Mouse (Mus musculus) lung, postnatal 0 days (tissue): ENCODE measurements around the gene Gm49369. TPM values are rescaled to one million over a fixed set of nuclear protein-coding genes. Genes with fewer than 3 reads are reported as not detected.
A peak's percentile ranks its signal among the peaks of the same experiment; 100 is the strongest.

Source experiments
- ATAC-seq: fragments of 200-750 bp; cut with Nextera tagmentation; 2 replicates; pipeline ENCODE4 v1.8.0; 2017; ENCODE audit warnings: moderate library complexity
- DNase-seq: peaks from one replicate; pipeline ENCODE4 v3.0.0-alpha.2; 2016; ENCODE audit warnings: low spot score
- H3K27ac ChIP-seq: fragments of 300-500 bp; sonication (generic); 2 replicates; pipeline ENCODE4 v1.5.1; 2014; ENCODE audit warnings: antibody characterized with exemption, mild to moderate bottlenecking, low read length, mixed read lengths
- H3K27me3 ChIP-seq: fragments of 300-500 bp; sonication (generic); replicated peaks from 2 replicates; pipeline ENCODE4 v1.6.1; 2014; ENCODE audit warnings: low read length, mixed read lengths; ENCODE audit not compliant: insufficient read depth
- H3K36me3 ChIP-seq: fragments of 300-500 bp; sonication (generic); 2 replicates; pipeline ENCODE4 v1.6.1; 2014; ENCODE audit warnings: low read length, mixed read lengths; ENCODE audit not compliant: insufficient read depth
- H3K4me1 ChIP-seq: fragments of 300-500 bp; sonication (generic); 2 replicates; pipeline ENCODE4 v1.6.1; 2014; ENCODE audit warnings: antibody characterized with exemption, low read depth, low read length, mixed read lengths; ENCODE audit not compliant: insufficient read depth
- H3K4me2 ChIP-seq: fragments of 300-500 bp; sonication (generic); replicated peaks from 2 replicates; pipeline ENCODE4 v1.6.1; 2014; ENCODE audit warnings: low read depth, mild to moderate bottlenecking, low read length, moderate library complexity, mixed read lengths
- H3K4me3 ChIP-seq: fragments of 300-500 bp; sonication (generic); 2 replicates; pipeline ENCODE4 v1.5.1; 2014; ENCODE audit warnings: low read depth, low read length
- H3K9ac ChIP-seq: fragments of 300-500 bp; sonication (generic); replicated peaks from 2 replicates; pipeline ENCODE4 v1.6.1; 2014; ENCODE audit warnings: low read depth, mild to moderate bottlenecking
- H3K9me3 ChIP-seq: fragments of 300-500 bp; sonication (generic); 2 replicates; pipeline ENCODE4 v1.6.1; 2016; ENCODE audit warnings: low read length, mixed read lengths
- CTCF ChIP-seq: IDR thresholded peaks from 2 replicates; pipeline ENCODE4 v1.5.1; 2016; ENCODE audit warnings: antibody characterized with exemption, mild to moderate bottlenecking
- EP300 ChIP-seq: IDR thresholded peaks from 2 replicates; pipeline ENCODE4 v1.6.1; 2016; ENCODE audit warnings: antibody characterized with exemption, mild to moderate bottlenecking, control low read depth
- WGBS: fragments of 180-500 bp; shearing (Covaris S2); extraction: QIAGEN DNeasy Blood & Tissue Kit; methylation state at CpG from one replicate; pipeline ENCODE4 v1.1.7; 2014; 5-methylcytosine and 5-hydroxymethylcytosine counted together
- polyA plus RNA-seq: library from polyadenylated mRNA; unstranded; fragments of >200 nt; fragmentation: Nextera tagmentation; extraction: Ambion mirVana; gene quantifications from 2 replicates; pipeline ENCODE4 v1.2.1, GENCODE M21; 2015

Gene Gm49369
- polyA plus RNA-seq, 1 experiment from 2014 or later: 0.80 TPM

- H3K4me3 ChIP-seq: peak overlapping the region; percentile 38
- H3K4me1 ChIP-seq: 0 out of 2 replicates have a peak, but pooled peaks cover 3% of the 10 kb centered on the region
- no peak overlapping the region for H3K27ac ChIP-seq
- TF ChIP-seq CTCF: no peak
- no peak for TF ChIP-seq EP300
- DNase-seq: no peak
- H3K27me3 ChIP-seq: peaks cover 13% of the 10 kb centered on the region
- H3K9me3 ChIP-seq: no peaks in the 10 kb centered on the region
- 20% methylated on average over 11 of the region's 11 CpGs for WGBS
- no peak for ATAC-seq
- H3K9ac ChIP-seq: no peak overlapping the region
- peak overlapping the region; percentile 77 for H3K4me2 ChIP-seq
- H3K36me3 ChIP-seq: peaks cover 6% of the 10 kb centered on the region; the same call in 1 of the 2 replicates
Measured at GRCm38 (mm10) chr7:142371398-142371767, 11.1 kb downstream of the Gm49369 start.

DNA sequence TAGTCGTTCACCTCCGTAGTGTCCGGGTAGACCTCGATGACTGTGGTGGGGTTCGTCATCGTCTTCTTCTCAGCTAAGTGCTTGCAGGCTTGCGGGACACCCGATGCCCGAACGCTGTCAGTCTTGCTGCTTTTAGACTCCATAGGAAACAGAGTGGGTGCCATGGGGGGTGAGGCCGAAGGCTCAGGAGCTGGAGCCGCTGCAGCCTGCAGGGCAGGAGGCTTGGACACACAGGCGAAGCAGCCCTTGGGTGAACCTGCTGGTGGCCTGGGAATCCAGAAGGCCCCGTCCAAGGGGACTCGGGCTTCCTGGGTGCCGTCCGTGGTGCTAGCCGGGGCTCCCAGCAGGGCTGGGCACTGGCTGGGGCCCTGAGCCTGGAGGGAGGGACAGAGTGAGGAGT is 11.5 kb downstream of the Gm49369 start:
- H3K4me3 ChIP-seq: no peak overlapping the region
- no peak for DNase-seq
- no peak for TF ChIP-seq CTCF
- no peak for TF ChIP-seq EP300
- 0 out of 2 replicates have a peak, but pooled peaks cover 3% of the 10 kb centered on the region for H3K4me1 ChIP-seq
- no peaks in the 10 kb centered on the region for H3K9me3 ChIP-seq
- no peak overlapping the region for H3K27ac ChIP-seq
- 0 out of 2 replicates have a peak, but pooled peaks cover 2% of the 10 kb centered on the region for H3K36me3 ChIP-seq
- WGBS: 77% methylated on average over 18 of the region's 18 CpGs
- no peak overlapping the region for H3K9ac ChIP-seq
- H3K27me3 ChIP-seq: peaks cover 13% of the 10 kb centered on the region
- peak overlapping the region; percentile 77; the same call in 1 of the 2 replicates for H3K4me2 ChIP-seq
- no peak for ATAC-seq

- Histone ChIP-seq H3K36me3 (no peaks in the 10 kb centered on the region), H3K4me2 (no peak overlapping the region), H3K4me1 (0 out of 2 replicates have a peak, but pooled peaks cover 3% of the 10 kb centered on the region), H3K27ac (peak overlapping the region; percentile 15; the same call in 1 of the 2 replicates), H3K4me3 (no peak overlapping the region), H3K9me3 (no peaks in the 10 kb centered on the region), H3K9ac (no peak overlapping the region), H3K27me3 (peaks cover 13% of the 10 kb centered on the region)
- 45% methylated on average over 6 of the region's 6 CpGs for WGBS
- peak; percentile 75 for ATAC-seq
- peak; percentile 38 for DNase-seq
- peak; percentile 53 for TF ChIP-seq CTCF
- peak; percentile 74; the same call in 1 of the 2 replicates for TF ChIP-seq EP300
Measured at GRCm38 (mm10) chr7:142369820-142370219, 12.6 kb downstream of the Gm49369 start.

DNA sequence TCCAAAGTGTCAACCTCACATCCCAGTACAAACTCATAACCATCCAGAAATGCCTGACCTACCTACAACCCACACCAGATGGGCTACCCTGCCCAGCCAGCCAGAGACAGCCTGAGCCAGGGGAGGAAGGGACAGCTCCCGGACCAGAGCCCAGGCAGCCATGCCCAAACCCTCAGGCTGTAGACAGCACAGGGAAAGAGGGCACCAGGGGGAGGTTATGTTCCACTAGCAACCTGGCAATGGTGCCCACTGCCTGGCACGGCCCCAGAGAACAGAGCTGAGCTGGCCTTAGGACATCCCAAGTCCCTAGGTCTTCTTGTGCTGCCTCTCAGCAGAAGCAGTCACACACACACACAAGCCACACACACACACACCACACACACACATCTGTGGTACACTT is 13.6 kb downstream of the Gm49369 start:
- no peak overlapping the region for H3K4me2 ChIP-seq
- H3K9ac ChIP-seq: no peak overlapping the region
- no peaks in the 10 kb centered on the region for H3K9me3 ChIP-seq
- no peaks in the 10 kb centered on the region for H3K36me3 ChIP-seq
- 0 out of 2 replicates have a peak, but pooled peaks cover 3% of the 10 kb centered on the region for H3K4me1 ChIP-seq
- DNase-seq (no peak), ATAC-seq (no peak)
- WGBS: 71% methylated on average over 2 of the region's 2 CpGs
- TF ChIP-seq EP300 (no peak), CTCF (no peak)
- no peak overlapping the region for H3K4me3 ChIP-seq
- H3K27ac ChIP-seq: no peak overlapping the region
- H3K27me3 ChIP-seq: peaks cover 13% of the 10 kb centered on the region

- no peak overlapping the region for H3K27ac ChIP-seq
- H3K4me2 ChIP-seq: no peak overlapping the region
- no peaks in the 10 kb centered on the region for H3K9me3 ChIP-seq
- ATAC-seq: peak; percentile 56
- no peaks in the 10 kb centered on the region for H3K4me1 ChIP-seq
- DNase-seq: no peak
- no peak overlapping the region for H3K4me3 ChIP-seq
- TF ChIP-seq CTCF (no peak), EP300 (no peak)
- no peak overlapping the region for H3K9ac ChIP-seq
- H3K27me3 ChIP-seq: no peaks in the 10 kb centered on the region
- 63% methylated on average over 4 of the region's 4 CpGs for WGBS
- H3K36me3 ChIP-seq: no peaks in the 10 kb centered on the region
Measured at GRCm38 (mm10) chr7:142363107-142363506, 19.4 kb downstream of the Gm49369 start.

- H3K4me1 ChIP-seq: no peaks in the 10 kb centered on the region
- no peak for ATAC-seq
- TF ChIP-seq CTCF (peak; percentile 56), EP300 (no peak)
Measured at GRCm38 (mm10) chr7:142360743-142361142, 21.7 kb downstream of the Gm49369 start.

DNA sequence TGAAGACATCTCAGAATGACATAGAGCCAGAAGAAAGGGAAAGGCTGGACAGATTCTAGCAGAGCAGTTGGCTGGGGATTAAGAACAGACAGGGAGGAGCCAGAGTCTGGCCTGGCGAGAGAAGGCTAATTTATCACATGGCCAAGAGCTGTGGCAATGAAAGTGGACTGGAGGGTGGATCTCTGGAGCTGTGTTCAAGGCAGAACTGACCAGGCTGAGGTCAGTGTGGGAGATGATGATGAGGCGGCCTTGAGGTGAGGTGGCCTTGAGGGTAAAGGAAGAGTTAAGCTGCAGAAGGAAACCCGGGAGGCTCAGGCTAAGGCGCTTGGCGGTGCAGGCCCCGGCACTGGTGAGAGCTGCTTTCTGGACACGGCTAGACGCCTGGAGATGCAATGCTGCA is 23.3 kb downstream of the Gm49369 start:
- H3K4me1 ChIP-seq: no peaks in the 10 kb centered on the region
- 56% methylated on average over 8 of the region's 8 CpGs for WGBS
- H3K36me3 ChIP-seq: no peaks in the 10 kb centered on the region
- no peak overlapping the region for H3K4me2 ChIP-seq
- H3K27me3 ChIP-seq: no peaks in the 10 kb centered on the region
- no peak overlapping the region for H3K9ac ChIP-seq
- H3K4me3 ChIP-seq: no peak overlapping the region
- no peak for TF ChIP-seq CTCF
- no peak for TF ChIP-seq EP300
- ATAC-seq (no peak), DNase-seq (peak; percentile 22)
- no peak overlapping the region for H3K27ac ChIP-seq
- H3K9me3 ChIP-seq: no peaks in the 10 kb centered on the region

More at GRCm38 (mm10) chr7:142360743-142361142, 21.7 kb downstream of the Gm49369 start:
- no peak overlapping the region for H3K9ac ChIP-seq
- no peak overlapping the region for H3K4me3 ChIP-seq
- H3K36me3 ChIP-seq: no peaks in the 10 kb centered on the region
- H3K9me3 ChIP-seq: no peaks in the 10 kb centered on the region
- no peaks in the 10 kb centered on the region for H3K27me3 ChIP-seq
- no peak for DNase-seq
- H3K27ac ChIP-seq: no peak overlapping the region
- H3K4me2 ChIP-seq: no peak overlapping the region
